Mouse (Mus musculus) forebrain, postnatal 0 days (tissue): ENCODE results near the gene Smap2. TPM values are rescaled to one million over a fixed set of nuclear protein-coding genes. Genes with fewer than 3 reads are reported as not detected.
A peak's percentile ranks its signal among the peaks of the same experiment; 100 is the strongest.

Source experiments
- ATAC-seq: fragments of 200-750 bp; cut with Nextera tagmentation; 2 replicates; pipeline ENCODE4 v1.8.0; 2017; ENCODE audit warnings: mild to moderate bottlenecking, moderate library complexity
- DNase-seq: peaks from one replicate; pipeline ENCODE4 v3.0.0-alpha.2; 2015
- H3K27ac ChIP-seq: fragments of 300-500 bp; sonication (generic); 2 replicates; pipeline ENCODE4 v1.5.1; 2014; ENCODE audit warnings: low read depth, mild to moderate bottlenecking, antibody characterized with exemption, low read length, moderate library complexity, mixed read lengths
- H3K27me3 ChIP-seq: fragments of 300-500 bp; sonication (generic); 2 replicates; pipeline ENCODE4 v1.6.1; 2014; ENCODE audit warnings: mild to moderate bottlenecking, low read length, mixed read lengths; ENCODE audit not compliant: insufficient read depth
- H3K36me3 ChIP-seq: fragments of 300-500 bp; sonication (generic); 2 replicates; pipeline ENCODE4 v1.6.1; 2014; ENCODE audit warnings: mild to moderate bottlenecking, moderate library complexity; ENCODE audit not compliant: insufficient read depth
- H3K4me1 ChIP-seq: fragments of 300-500 bp; sonication (generic); 2 replicates; pipeline ENCODE4 v1.6.1; 2014; ENCODE audit warnings: antibody characterized with exemption; ENCODE audit not compliant: insufficient read depth
- H3K4me2 ChIP-seq: fragments of 300-500 bp; sonication (generic); 2 replicates; pipeline ENCODE4 v1.6.1; 2014; ENCODE audit warnings: low read depth, mild to moderate bottlenecking, moderate library complexity
- H3K4me3 ChIP-seq: fragments of 300-500 bp; sonication (generic); 2 replicates; pipeline ENCODE4 v1.5.1; 2014; ENCODE audit warnings: low read depth, low read length, mixed read lengths
- H3K9ac ChIP-seq: fragments of 300-500 bp; sonication (generic); 2 replicates; pipeline ENCODE4 v1.6.1; 2014; ENCODE audit warnings: mild to moderate bottlenecking
- H3K9me3 ChIP-seq: fragments of 300-500 bp; sonication (generic); 2 replicates; pipeline ENCODE4 v1.6.1; 2016; ENCODE audit warnings: low read length
- CTCF ChIP-seq: sonication (generic); IDR thresholded peaks from 2 replicates; pipeline ENCODE4 v1.5.1; 2016; ENCODE audit warnings: antibody characterized with exemption, control low read depth, low read depth
- WGBS: fragments of 180-500 bp; shearing (Covaris S2); extraction: QIAGEN DNeasy Blood & Tissue Kit; methylation state at CpG from one replicate; pipeline ENCODE4 v1.1.7; 2014; 5-methylcytosine and 5-hydroxymethylcytosine counted together
- polyA plus RNA-seq: library from polyadenylated mRNA; unstranded; fragments of >200 nt; fragmentation: Nextera tagmentation; extraction: Ambion mirVana; gene quantifications from 2 replicates; pipeline ENCODE4 v1.2.1, GENCODE M21; 2015
- total RNA-seq: library from RNA; depleted of rRNA; stranded (reverse); fragments of >200 nt; gene quantifications from 2 replicates; pipeline ENCODE4 v1.2.3, GENCODE M21; 2014

The Smap2 gene
- total and polyA plus RNA-seq, 2 experiments from 2014 or later, result 49.7 to 92.0 TPM

DNA sequence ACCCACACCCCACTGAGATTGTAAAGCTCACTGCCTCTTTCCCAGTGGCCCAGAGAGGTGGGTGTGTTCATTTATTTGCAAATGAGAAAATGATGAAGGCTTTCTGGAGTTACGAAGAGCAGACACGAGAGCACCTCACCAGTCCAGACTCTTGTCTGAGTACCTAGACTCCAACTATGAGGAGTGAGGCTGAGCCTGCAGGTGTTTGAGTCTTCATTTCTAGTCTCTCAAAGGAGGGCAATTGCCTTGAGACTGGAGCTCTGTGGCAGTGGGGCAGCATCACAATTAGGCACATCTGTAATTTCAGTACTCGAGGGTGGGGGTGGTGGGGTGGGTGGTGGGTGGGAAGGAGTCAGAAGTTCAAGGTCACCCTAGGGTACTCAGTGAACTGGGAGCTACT is 25.9 kb upstream of the Smap2 start:
- H3K4me1 ChIP-seq, result no peaks in the 10 kb centered on the region
- no peak for DNase-seq
- H3K9ac ChIP-seq, result no peak overlapping the region
- H3K4me2 ChIP-seq, result no peak overlapping the region
- no peaks in the 10 kb centered on the region; the same call in 1 of the 2 replicates for H3K27me3 ChIP-seq
- no peaks in the 10 kb centered on the region for H3K9me3 ChIP-seq
- no peak for TF ChIP-seq CTCF
- H3K36me3 ChIP-seq, result no peaks in the 10 kb centered on the region
- no peak overlapping the region for H3K4me3 ChIP-seq
- no peak for ATAC-seq
- H3K27ac ChIP-seq, result no peak overlapping the region
- WGBS, result 62% methylated on average over 3 of the region's 3 CpGs

DNA sequence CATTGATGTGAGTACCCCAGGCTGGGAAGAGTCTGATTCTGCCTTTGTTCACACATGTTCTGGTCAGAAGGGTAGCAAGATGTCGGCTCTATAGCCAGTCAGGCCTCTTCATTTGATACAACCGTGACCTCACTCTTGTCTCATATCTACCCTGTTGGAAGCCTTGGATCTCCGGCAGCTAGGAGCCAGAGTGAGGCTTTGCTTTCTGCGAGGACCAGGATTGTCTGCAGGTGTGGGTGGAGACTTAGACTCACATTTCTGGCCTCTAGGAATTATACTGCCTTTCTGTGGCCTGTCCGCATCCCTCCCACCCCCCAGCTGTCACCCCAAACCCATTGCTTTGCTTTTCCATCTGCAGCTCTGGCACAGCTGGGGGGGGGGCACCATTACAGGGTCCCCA is 25.4 kb upstream of the Smap2 start:
- ATAC-seq (no peak), DNase-seq (no peak)
- no peak overlapping the region for H3K4me2 ChIP-seq
- no peaks in the 10 kb centered on the region for H3K4me1 ChIP-seq
- TF ChIP-seq CTCF, result no peak
- H3K36me3 ChIP-seq, result no peaks in the 10 kb centered on the region
- no peak overlapping the region for H3K9ac ChIP-seq
- no peaks in the 10 kb centered on the region for H3K9me3 ChIP-seq
- no peak overlapping the region for H3K4me3 ChIP-seq
- WGBS, result 60% methylated on average over 5 of the region's 5 CpGs
- no peaks in the 10 kb centered on the region; the same call in 1 of the 2 replicates for H3K27me3 ChIP-seq
- no peak overlapping the region for H3K27ac ChIP-seq

DNA sequence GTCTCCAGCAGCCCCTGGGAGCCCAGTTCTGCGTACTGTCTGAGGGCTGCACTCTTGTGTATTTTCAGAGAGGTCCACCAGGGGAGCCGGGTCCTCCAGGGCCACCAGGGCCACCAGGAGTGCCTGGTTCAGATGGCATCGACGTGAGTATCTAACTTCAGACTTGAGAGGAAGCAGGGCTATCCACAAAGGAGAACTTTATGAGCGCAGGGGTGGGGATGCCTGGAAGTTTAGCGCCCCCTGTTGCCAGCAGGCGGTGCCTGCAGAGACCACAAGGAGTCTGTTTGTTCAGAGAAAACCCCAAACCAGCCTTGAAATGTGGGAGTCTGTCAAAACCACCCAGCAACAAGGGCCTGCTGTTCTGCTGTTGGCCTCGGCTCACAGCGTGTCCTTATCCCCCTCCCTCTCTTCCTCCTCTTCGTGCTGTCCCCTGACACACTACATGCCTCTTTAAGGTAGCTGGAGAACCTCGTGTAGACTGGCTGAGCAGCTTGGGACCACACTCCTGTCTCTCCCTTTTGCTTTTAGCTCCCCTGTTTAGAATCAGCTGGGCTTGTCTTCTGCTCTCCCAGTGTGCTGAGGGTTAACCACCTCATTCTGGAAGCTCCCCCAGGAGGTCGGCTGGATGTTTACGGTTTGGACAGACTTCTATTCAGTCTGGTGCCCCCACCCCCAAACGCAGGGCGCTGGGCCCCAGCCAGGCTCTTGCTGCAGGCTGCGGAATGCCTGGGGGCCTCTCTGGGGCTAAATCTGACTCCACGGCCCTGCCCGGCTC is 24.0 kb upstream of the Smap2 start:
- no peaks in the 10 kb centered on the region; the same call in 1 of the 2 replicates for H3K27me3 ChIP-seq
- no peaks in the 10 kb centered on the region for H3K36me3 ChIP-seq
- no peak overlapping the region for H3K9ac ChIP-seq
- 10% methylated on average over 18 of the region's 18 CpGs for WGBS
- ATAC-seq (peak; percentile 84), DNase-seq (peak; percentile 80)
- H3K4me2 ChIP-seq, result no peak overlapping the region
- H3K9me3 ChIP-seq, result no peaks in the 10 kb centered on the region
- H3K4me1 ChIP-seq, result no peaks in the 10 kb centered on the region
- peak; percentile 75 for TF ChIP-seq CTCF
- H3K27ac ChIP-seq, result peak overlapping the region; percentile 58
- no peak overlapping the region for H3K4me3 ChIP-seq

DNA sequence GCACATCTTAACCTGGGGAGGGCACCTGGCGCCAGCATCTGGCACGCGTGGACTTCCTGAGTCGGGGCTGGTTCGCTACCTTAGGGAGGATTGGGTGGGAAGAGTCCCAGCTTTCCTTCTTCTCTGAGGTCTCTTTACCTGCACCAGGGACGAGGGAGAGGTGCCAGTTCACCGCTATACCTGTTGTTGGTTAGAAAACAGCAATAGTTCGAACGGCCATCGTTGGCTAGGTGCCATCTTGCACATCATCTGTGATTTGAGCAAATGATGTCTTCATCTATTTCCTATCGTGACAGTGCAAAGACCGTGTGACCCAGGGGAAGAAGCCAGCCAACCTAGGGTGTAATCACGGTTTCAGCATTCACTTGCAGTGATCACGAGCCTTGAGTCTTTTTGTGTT is 23.3 kb upstream of the Smap2 start:
- DNase-seq (no peak), ATAC-seq (no peak)
- Histone ChIP-seq H3K4me3 (peak overlapping the region; percentile 36; the same call in 1 of the 2 replicates), H3K27me3 (no peaks in the 10 kb centered on the region; the same call in 1 of the 2 replicates), H3K4me2 (peak overlapping the region; percentile 65), H3K36me3 (no peaks in the 10 kb centered on the region), H3K4me1 (no peaks in the 10 kb centered on the region), H3K27ac (no peak overlapping the region), H3K9ac (no peak overlapping the region), H3K9me3 (no peaks in the 10 kb centered on the region)
- WGBS, result 62% methylated on average over 14 of the region's 14 CpGs
- TF ChIP-seq CTCF, result no peak

DNA sequence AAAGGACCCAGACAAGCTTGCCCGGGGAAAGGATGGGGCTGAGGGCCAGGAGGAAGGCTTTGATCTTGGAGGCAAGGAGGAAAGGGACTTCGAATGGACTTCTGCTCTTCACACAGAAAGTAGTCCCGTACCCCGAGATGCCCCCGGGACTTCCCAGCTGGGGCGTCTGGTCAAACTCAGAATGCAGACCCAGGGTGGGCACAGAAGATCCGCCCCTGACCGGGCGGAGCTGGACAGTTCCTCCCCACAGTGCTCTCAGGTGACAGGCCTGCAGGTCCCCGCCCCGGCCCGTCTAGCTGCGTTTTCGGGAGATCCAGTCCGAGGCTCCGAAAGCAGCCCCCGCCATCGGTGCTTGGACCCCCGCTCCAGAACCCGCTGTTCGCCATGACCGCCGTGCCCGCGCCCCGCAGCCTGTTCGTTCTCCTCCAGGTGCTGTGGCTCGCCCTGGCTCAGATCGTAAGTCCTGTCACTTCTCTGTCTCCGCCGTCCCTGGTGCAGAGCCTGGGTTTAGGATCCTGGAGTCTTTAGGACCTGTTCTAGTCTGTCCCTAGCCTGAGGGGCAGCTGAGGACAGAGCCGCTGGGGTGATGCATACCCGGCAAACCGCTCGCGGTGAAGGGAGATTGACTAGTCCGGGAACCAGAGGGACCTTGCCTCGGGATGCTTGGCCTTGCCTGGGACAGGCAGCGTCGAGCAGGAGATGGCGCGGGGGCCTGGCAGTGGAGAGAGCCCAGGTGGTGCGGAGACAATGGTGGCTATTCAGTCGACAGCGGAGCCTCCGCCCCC is 22.5 kb upstream of the Smap2 start, which contains the start of gene Col9a2:
Gene Col9a2, plus strand, starts transcription at position 55 of the 785 bp plus-strand sequence.
- no peaks in the 10 kb centered on the region; the same call in 1 of the 2 replicates for H3K27me3 ChIP-seq
- TF ChIP-seq CTCF, result no peak
- H3K9ac ChIP-seq, result peak within 1 kb of the TSS; percentile 46
- no peaks in the 10 kb centered on the region for H3K36me3 ChIP-seq
- H3K4me1 ChIP-seq, result no peaks in the 10 kb centered on the region
- peak within 1 kb of the TSS; percentile 65 for H3K4me2 ChIP-seq
- DNase-seq, result no peak
- WGBS, result 4% methylated on average over 46 of the region's 46 CpGs
- peak; percentile 38 for ATAC-seq
- H3K9me3 ChIP-seq, result no peaks in the 10 kb centered on the region
- peak within 1 kb of the TSS; percentile 36 for H3K4me3 ChIP-seq
- no peak within 1 kb of the TSS for H3K27ac ChIP-seq

DNA sequence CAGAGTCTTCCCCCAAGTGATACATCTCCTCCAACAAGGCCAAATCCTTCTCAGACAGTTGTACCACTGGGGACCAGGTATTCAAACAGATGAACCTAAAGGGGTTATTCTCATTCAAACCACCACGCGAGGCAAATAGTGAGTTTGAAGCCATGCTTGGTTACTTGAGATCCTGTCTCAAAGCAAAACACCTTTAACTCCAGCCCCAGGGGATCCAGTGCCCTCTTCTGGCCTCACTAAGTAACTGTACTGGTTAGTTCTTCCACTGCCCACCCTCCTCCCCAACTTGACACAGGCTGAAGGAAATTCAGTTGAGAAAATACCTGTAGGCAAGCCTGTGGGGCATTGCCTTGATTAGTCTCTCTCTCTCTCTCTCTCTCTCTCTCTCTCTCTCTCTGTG is 16.0 kb upstream of the Smap2 start:
- H3K9me3 ChIP-seq, result no peaks in the 10 kb centered on the region
- TF ChIP-seq CTCF, result peak; percentile 24
- H3K4me2 ChIP-seq, result no peak overlapping the region
- no peaks in the 10 kb centered on the region for H3K36me3 ChIP-seq
- no peak overlapping the region for H3K4me3 ChIP-seq
- no peak overlapping the region for H3K9ac ChIP-seq
- 84% methylated on average over 2 of the region's 2 CpGs for WGBS
- no peak for ATAC-seq
- no peak for DNase-seq
- no peaks in the 10 kb centered on the region for H3K4me1 ChIP-seq
- H3K27me3 ChIP-seq, result no peaks in the 10 kb centered on the region
- H3K27ac ChIP-seq, result no peak overlapping the region

DNA sequence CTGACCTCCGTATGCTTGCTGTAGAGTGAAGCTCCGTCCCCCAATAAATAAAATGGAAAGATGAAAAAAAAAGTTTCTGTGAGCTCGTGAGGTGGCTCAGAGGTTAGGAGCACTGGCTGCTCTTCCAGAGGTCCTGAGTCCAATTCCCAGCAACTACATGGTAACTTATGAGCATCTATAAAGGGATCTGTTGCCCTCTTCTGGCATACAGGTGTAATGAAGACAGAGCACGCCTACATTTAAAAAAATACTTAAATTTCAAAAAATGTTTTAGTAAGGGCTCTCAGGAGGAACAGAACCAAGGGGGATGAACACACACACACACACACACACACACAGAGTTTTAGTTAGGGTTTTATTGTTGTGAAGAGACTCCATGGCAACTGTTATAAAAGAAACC is 14.4 kb upstream of the Smap2 start:
- no peak overlapping the region for H3K27ac ChIP-seq
- no peaks in the 10 kb centered on the region for H3K9me3 ChIP-seq
- no peak overlapping the region for H3K4me2 ChIP-seq
- no peak for DNase-seq
- WGBS, result 58% methylated on average over 4 of the region's 4 CpGs
- no peak for ATAC-seq
- H3K4me3 ChIP-seq, result no peak overlapping the region
- H3K4me1 ChIP-seq, result no peaks in the 10 kb centered on the region
- no peaks in the 10 kb centered on the region for H3K27me3 ChIP-seq
- H3K36me3 ChIP-seq, result no peaks in the 10 kb centered on the region
- no peak overlapping the region for H3K9ac ChIP-seq
- TF ChIP-seq CTCF, result peak; percentile 43
